Mouse (Mus musculus) gastrocnemius, adult 2 months (tissue): ENCODE results near the gene Supt5. TPM values are rescaled to one million over a fixed set of nuclear protein-coding genes. Genes with fewer than 3 reads are reported as not detected.
"Not testable (repeated sequence)": the region's sequence is repeated elsewhere in the genome, so short reads cannot be mapped to it uniquely, and the experiment has no call there.

Source experiments
- DNase-seq: peaks from one replicate; pipeline ENCODE4 v3.0.0; 2022
- H3K27ac ChIP-seq: fragments of 200-600 bp; 2 replicates; pipeline ENCODE4 v1.8.1; 2022; ENCODE audit warnings: mild to moderate bottlenecking
- H3K4me3 ChIP-seq: fragments of 200-600 bp; 2 replicates; pipeline ENCODE4 v1.8.1; 2022; ENCODE audit warnings: mild to moderate bottlenecking, moderate library complexity
- CTCF ChIP-seq: fragments of 200-600 bp; IDR thresholded peaks from 2 replicates; pipeline ENCODE4 v1.8.1; 2022; ENCODE audit warnings: antibody characterized with exemption, mild to moderate bottlenecking, moderate library complexity
- intact Hi-C: fragments of 180-260 bp; cut with DNase I; formaldehyde crosslinking; loops from one replicate; pipeline ENCODE4 v1.15.1; 2025
- long read RNA-seq, 2 experiments: library from polyadenylated mRNA; stranded (forward); transcript quantifications; one replicate each; pipeline ENCODE4 v2.0.0; 2021
- total RNA-seq, 2 experiments: library from RNA; stranded (reverse); gene quantifications; 2 replicates each; pipeline ENCODE4 v1.2.3; 2021

Gene Supt5
- total RNA-seq = 10 to 100 TPM; 57.9 to 68.6 TPM
- long read RNA-seq, experiment 1, partial matches to known transcripts = 20 of 27 reads
- long read RNA-seq, experiment 1, other reads (novel, unspliced or antisense) = 7 of 27 reads
- long read RNA-seq, experiment 2, partial matches to known transcripts = 21 of 26 reads
- long read RNA-seq, experiment 2, other reads (novel, unspliced or antisense) = 5 of 26 reads

- TF ChIP-seq CTCF = no peak
- intact Hi-C loops = loop anchor here (5.0 kb wide), 1 partner anchor 161 kb away; the partner anchor contains the start of gene Dyrk1b
These were observed at the start of gene Supt5 for GRCm38 (mm10) chr7:28338108-28338998. Supt5 (minus strand) TSS chr7:28338746.

GRCm38 (mm10) chr7:28387384-28387783 is 48.8 kb upstream of the Supt5 start:
- H3K4me3 ChIP-seq, intact Hi-C loops, DNase-seq: not testable (repeated sequence)
- H3K27ac ChIP-seq = peak overlapping the region; percentile 81

More at GRCm38 (mm10) chr7:28338108-28338998, at the start of gene Supt5:
- H3K27ac ChIP-seq = peak within 1 kb of the TSS; percentile 96
- peak within 1 kb of the TSS; percentile 77 for H3K4me3 ChIP-seq
- DNase-seq = peak; percentile 99

GRCm38 (mm10) chr7:28386877-28387276 is 48.3 kb upstream of the Supt5 start:
- peak overlapping the region; percentile 81 for H3K27ac ChIP-seq
- not testable (repeated sequence) for DNase-seq, H3K4me3 ChIP-seq
- intact Hi-C loops = loop anchor here (1.0 kb wide), 1 partner anchor 14 kb away; no protein-coding TSS in a partner anchor

- DNase-seq = peak; percentile 93
- Histone ChIP-seq H3K4me3 (no peak overlapping the region), H3K27ac (peak overlapping the region; percentile 81)
- intact Hi-C loops = loop anchor here (1.0 kb wide), 1 partner anchor 13 kb away; no protein-coding TSS in a partner anchor
- TF ChIP-seq CTCF = peak; percentile 83
These were observed 47.9 kb upstream of the Supt5 start for GRCm38 (mm10) chr7:28386462-28386861.

GRCm38 (mm10) chr7:28386007-28386406 is 47.5 kb upstream of the Supt5 start:
- Histone ChIP-seq H3K4me3 (no peak overlapping the region), H3K27ac (peak overlapping the region; percentile 81)
- peak; percentile 56 for DNase-seq
- intact Hi-C loops = loop anchor here (1.0 kb wide), 1 partner anchor 13 kb away; no protein-coding TSS in a partner anchor
- no peak for TF ChIP-seq CTCF

- Histone ChIP-seq H3K27ac (peak overlapping the region; percentile 81), H3K4me3 (no peak overlapping the region)
- TF ChIP-seq CTCF = no peak
- intact Hi-C loops = no loop called here
- no peak for DNase-seq
These were observed 46.6 kb upstream of the Supt5 start for GRCm38 (mm10) chr7:28385196-28385595.

GRCm38 (mm10) chr7:28384162-28384561 is 45.6 kb upstream of the Supt5 start:
- no peak overlapping the region for H3K4me3 ChIP-seq
- no peak for TF ChIP-seq CTCF
- intact Hi-C loops = no loop called here
- no peak for DNase-seq
- peak overlapping the region; percentile 94 for H3K27ac ChIP-seq

- H3K27ac ChIP-seq = peak overlapping the region; percentile 94
- no peak for DNase-seq
- H3K4me3 ChIP-seq = no peak overlapping the region
- intact Hi-C loops = no loop called here
- TF ChIP-seq CTCF = no peak
These were observed 45.1 kb upstream of the Supt5 start for GRCm38 (mm10) chr7:28383606-28384005.

GRCm38 (mm10) chr7:28382981-28383396 is 44.4 kb upstream of the Supt5 start:
- Histone ChIP-seq H3K27ac (peak overlapping the region; percentile 94), H3K4me3 (peak overlapping the region; percentile 91)
- intact Hi-C loops = no loop called here
- no peak for TF ChIP-seq CTCF
- peak; percentile 66 for DNase-seq

- Histone ChIP-seq H3K27ac (peak overlapping the region; percentile 94), H3K4me3 (peak overlapping the region; percentile 91)
- no peak for TF ChIP-seq CTCF
- intact Hi-C loops = no loop called here
- no peak for DNase-seq
These were observed 43.9 kb upstream of the Supt5 start for GRCm38 (mm10) chr7:28382347-28382951.

GRCm38 (mm10) chr7:28381938-28382337 is 43.4 kb upstream of the Supt5 start:
- intact Hi-C loops = no loop called here
- peak; percentile 91 for DNase-seq
- TF ChIP-seq CTCF = no peak
- Histone ChIP-seq H3K4me3 (peak overlapping the region; percentile 91), H3K27ac (peak overlapping the region; percentile 94)

GRCm38 (mm10) chr7:28381017-28381790 is 42.7 kb upstream of the Supt5 start:
- peak; percentile 90 for DNase-seq
- H3K4me3 ChIP-seq = peak overlapping the region; percentile 91
- intact Hi-C loops = no loop called here
- peak overlapping the region; percentile 94 for H3K27ac ChIP-seq
- TF ChIP-seq CTCF = no peak
